Mouse (Mus musculus) kidney, embryonic 14.5 days (tissue): ENCODE measurements around the gene Kdm8. TPM values are rescaled to one million over a fixed set of nuclear protein-coding genes. Genes with fewer than 3 reads are reported as not detected.
A peak's percentile ranks its signal among the peaks of the same experiment; 100 is the strongest.

Source experiments
- ATAC-seq: fragments of 200-750 bp; cut with Nextera tagmentation; 2 replicates; pipeline ENCODE4 v1.8.0; 2017; ENCODE audit warnings: moderate number of reproducible peaks, mild to moderate bottlenecking, moderate TSS enrichment, moderate library complexity; ENCODE audit not compliant: low FRiP score, low TSS enrichment
- H3K27ac ChIP-seq: fragments of 300-500 bp; sonication (generic); 2 replicates; pipeline ENCODE4 v1.5.1; 2014; ENCODE audit warnings: low read depth, mild to moderate bottlenecking, low read length, moderate library complexity, mixed read lengths
- H3K27me3 ChIP-seq: fragments of 300-500 bp; sonication (generic); 2 replicates; pipeline ENCODE4 v1.6.1; 2014; ENCODE audit warnings: mild to moderate bottlenecking, low read length; ENCODE audit not compliant: control insufficient read depth, insufficient read depth
- H3K36me3 ChIP-seq: fragments of 300-500 bp; sonication (generic); 2 replicates; pipeline ENCODE4 v1.6.1; 2014; ENCODE audit warnings: low read length, mixed read lengths; ENCODE audit not compliant: control insufficient read depth, insufficient read depth
- H3K4me1 ChIP-seq: fragments of 300-500 bp; sonication (generic); 2 replicates; pipeline ENCODE4 v1.6.1; 2014; ENCODE audit warnings: low read length, mixed read lengths; ENCODE audit not compliant: control insufficient read depth, insufficient read depth
- H3K4me2 ChIP-seq: fragments of 300-500 bp; sonication (generic); replicated peaks from 2 replicates; pipeline ENCODE4 v1.6.1; 2014; ENCODE audit warnings: low read depth, mild to moderate bottlenecking, low read length
- H3K4me3 ChIP-seq: fragments of 300-500 bp; sonication (generic); 2 replicates; pipeline ENCODE4 v1.5.1; 2014; ENCODE audit warnings: mild to moderate bottlenecking, low read length
- H3K9ac ChIP-seq: fragments of 300-500 bp; sonication (generic); 2 replicates; pipeline ENCODE4 v1.6.1; 2014; ENCODE audit warnings: low read depth, mild to moderate bottlenecking, low read length, moderate library complexity
- H3K9me3 ChIP-seq: fragments of 300-500 bp; sonication (generic); 2 replicates; pipeline ENCODE4 v1.6.1; 2016; ENCODE audit warnings: low read length; ENCODE audit not compliant: control insufficient read depth
- WGBS: fragments of 180-500 bp; shearing (Covaris S2); extraction: QIAGEN DNeasy Blood & Tissue Kit; methylation state at CpG from one replicate; pipeline ENCODE4 v1.1.7; 2014; 5-methylcytosine and 5-hydroxymethylcytosine counted together
- polyA plus RNA-seq: library from polyadenylated mRNA; unstranded; fragments of >200 nt; fragmentation: Nextera tagmentation; extraction: Ambion mirVana; gene quantifications from 2 replicates; pipeline ENCODE4 v1.2.1, GENCODE M21; 2014

Gene Kdm8
- polyA plus RNA-seq, 1 experiment from 2014 or later, result 12.7 TPM

DNA sequence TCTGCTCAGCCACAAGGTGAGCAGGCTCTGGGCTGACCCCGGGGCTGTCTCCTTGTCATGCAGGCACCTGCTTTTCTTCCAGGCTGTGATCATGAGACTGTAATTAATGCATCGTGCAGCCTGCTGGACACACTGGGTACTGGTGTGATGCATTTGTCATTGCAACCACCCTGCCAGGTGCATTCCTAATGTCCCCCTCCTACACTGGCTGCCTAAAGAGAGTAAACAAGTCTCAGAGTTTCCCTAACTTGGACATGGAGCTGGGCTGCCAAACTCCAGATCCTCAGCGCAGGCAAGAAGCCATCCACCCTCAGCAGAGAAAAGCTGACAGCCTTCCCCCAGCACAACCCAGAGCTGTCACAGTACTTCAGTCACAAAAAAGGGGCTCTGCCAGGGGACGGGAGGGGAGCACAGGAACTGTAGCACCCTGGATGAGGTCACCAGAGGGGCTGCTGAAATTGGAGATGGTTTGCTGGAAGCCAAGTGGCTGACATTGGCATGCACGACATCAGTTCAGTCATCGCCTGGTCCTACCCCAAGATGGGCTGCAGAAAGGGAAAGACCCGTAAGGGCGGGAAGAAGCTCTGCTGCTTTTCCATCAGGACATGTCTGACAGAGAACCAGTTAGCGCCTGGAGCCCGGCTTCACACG is 31.2 kb downstream of the Kdm8 start:
- Histone ChIP-seq H3K4me3 (no peak overlapping the region), H3K4me2 (no peak overlapping the region), H3K9ac (no peak overlapping the region), H3K9me3 (no peaks in the 10 kb centered on the region), H3K27me3 (no peaks in the 10 kb centered on the region), H3K27ac (peak overlapping the region; percentile 44; the same call in 1 of the 2 replicates), H3K36me3 (peaks cover 20% of the 10 kb centered on the region; the same call in 1 of the 2 replicates), H3K4me1 (peaks cover 35% of the 10 kb centered on the region)
- WGBS, result 48% methylated on average over 11 of the region's 11 CpGs
- ATAC-seq, result peak; percentile 28; the same call in 1 of the 2 replicates

DNA sequence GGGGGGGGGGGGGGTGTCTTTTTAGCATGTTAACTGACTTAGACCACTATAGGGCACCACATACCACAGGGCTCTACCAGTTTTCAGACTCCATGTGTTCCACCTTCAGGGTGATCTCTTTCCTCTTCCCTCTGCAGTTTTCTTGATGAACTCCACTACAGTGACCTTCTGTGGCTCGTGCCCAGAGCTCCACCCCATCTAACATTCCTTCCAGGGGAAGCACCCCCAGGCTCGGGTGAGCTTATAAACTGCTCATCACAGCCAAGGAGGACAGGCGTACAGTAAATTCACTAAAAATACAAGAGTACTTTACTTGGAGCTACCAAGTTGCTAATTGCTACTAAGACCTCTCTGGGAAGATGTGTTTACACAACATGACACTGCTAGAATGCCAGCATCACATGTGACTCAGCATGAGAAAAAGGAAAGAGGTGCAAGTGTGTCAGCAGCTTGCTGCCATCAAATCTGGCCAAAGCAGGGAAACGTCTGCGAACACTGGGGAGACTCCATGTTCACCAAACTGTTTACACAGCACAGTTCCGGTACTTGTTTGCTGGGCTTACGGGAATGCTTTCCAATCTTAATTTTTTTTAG is 34.0 kb downstream of the Kdm8 start:
- Histone ChIP-seq H3K27ac (no peak overlapping the region), H3K27me3 (no peaks in the 10 kb centered on the region), H3K36me3 (peaks cover 24% of the 10 kb centered on the region; the same call in 1 of the 2 replicates), H3K9me3 (no peaks in the 10 kb centered on the region), H3K9ac (no peak overlapping the region), H3K4me2 (no peak overlapping the region), H3K4me3 (no peak overlapping the region), H3K4me1 (peaks cover 26% of the 10 kb centered on the region)
- ATAC-seq, result no peak
- WGBS, result 70% methylated on average over 7 of the region's 7 CpGs

DNA sequence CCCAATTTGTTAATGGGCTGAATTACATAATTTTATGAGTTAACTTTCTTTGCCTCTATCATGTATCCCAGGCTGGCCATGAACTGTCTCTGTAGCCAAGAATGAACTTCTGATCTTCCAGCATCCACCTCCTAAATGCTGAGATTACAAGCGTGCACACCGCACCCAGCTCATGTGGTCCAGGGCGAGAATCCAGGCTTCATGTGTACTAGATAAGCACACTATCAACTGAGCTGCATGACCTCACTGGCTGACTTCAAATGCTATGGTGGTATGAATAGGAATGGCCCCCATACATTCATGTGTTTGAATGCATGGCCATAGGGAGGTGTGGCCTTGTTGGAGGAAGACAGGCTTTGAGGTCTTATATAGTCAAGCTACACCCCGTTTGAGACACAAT is 36.0 kb downstream of the Kdm8 start:
- peaks cover 33% of the 10 kb centered on the region; the same call in 1 of the 2 replicates for H3K36me3 ChIP-seq
- 89% methylated on average over 4 of the region's 4 CpGs for WGBS

DNA sequence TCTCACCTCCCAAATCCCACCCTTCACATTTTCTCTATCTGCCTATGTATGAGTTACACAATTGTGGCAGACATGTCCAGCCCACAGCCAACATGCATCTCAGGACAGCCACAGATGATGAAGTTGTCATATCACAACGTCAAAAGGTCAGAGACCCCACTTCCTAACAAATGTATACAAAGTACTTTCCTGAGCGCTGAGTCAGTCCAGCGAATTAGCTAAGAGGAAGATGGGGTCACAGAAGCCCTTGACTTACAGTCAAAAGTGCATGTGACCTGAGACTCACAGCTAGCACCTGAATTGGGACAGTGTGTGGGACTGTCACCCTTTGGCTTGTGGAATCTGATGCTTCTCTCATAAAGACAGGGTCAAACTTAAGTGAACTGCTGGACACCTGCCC is 37.9 kb downstream of the Kdm8 start:
- peaks cover 40% of the 10 kb centered on the region for H3K36me3 ChIP-seq
- no peak overlapping the region for H3K4me3 ChIP-seq
- H3K27ac ChIP-seq, result no peak overlapping the region
- ATAC-seq, result no peak
- 77% methylated on average over 3 of the region's 3 CpGs for WGBS
- H3K4me2 ChIP-seq, result no peak overlapping the region
- H3K4me1 ChIP-seq, result 0 out of 2 replicates have a peak, but pooled peaks cover 3% of the 10 kb centered on the region
- H3K9me3 ChIP-seq, result no peaks in the 10 kb centered on the region
- H3K9ac ChIP-seq, result no peak overlapping the region
- H3K27me3 ChIP-seq, result no peaks in the 10 kb centered on the region

More for the DNA sequence above, 36.0 kb downstream of the Kdm8 start:
- Histone ChIP-seq H3K4me1 (peaks cover 19% of the 10 kb centered on the region), H3K9ac (no peak overlapping the region), H3K9me3 (no peaks in the 10 kb centered on the region), H3K4me3 (no peak overlapping the region), H3K27ac (no peak overlapping the region), H3K27me3 (no peaks in the 10 kb centered on the region), H3K4me2 (no peak overlapping the region)
- ATAC-seq, result no peak

DNA sequence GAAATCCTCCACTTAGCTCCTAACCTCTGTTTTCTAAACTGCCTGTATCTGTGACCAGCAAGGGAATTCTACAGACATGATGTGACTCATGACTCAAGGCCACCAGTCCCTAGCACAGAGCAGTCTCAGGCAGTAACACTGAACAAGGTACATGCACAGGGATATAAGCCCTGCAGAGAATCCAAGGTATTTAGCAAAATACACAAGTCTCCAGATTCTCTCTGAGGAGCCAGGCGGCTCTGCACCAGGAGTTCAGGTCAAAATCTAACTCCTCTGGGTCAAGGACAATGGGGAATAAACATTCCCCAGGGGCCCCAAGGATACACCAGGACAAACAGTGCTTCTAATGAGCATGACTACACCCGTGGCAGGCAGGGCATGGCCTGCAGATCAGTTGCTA is 38.4 kb downstream of the Kdm8 start:
- H3K36me3 ChIP-seq, result peaks cover 35% of the 10 kb centered on the region
- WGBS, result 65% methylated on average over 2 of the region's 2 CpGs
- no peak overlapping the region for H3K9ac ChIP-seq
- H3K4me3 ChIP-seq, result no peak overlapping the region
- H3K27ac ChIP-seq, result no peak overlapping the region
- no peak overlapping the region for H3K4me2 ChIP-seq
- ATAC-seq, result no peak
- H3K4me1 ChIP-seq, result 0 out of 2 replicates have a peak, but pooled peaks cover 3% of the 10 kb centered on the region
- no peaks in the 10 kb centered on the region for H3K27me3 ChIP-seq
- no peaks in the 10 kb centered on the region for H3K9me3 ChIP-seq

DNA sequence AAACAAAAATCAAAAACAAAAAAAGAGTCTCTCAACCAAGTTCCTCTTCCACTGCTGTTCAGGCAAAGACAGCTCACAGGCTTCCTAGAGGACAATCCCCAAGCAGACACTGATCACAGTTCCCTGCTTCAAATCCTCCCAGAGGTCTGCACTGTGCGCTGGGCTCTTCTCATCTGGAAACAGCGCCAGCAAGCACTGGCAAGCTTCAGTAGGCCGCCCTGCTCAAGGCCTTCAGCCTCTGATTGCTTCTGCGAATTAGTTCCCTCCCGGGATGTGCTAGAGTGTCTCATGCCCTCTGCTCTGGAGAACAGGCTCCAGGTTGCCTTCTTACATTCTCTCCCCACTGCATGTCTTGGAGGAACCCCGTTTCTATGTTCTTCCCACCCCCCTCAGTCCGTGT is 40.3 kb downstream of the Kdm8 start:
- no peak overlapping the region for H3K27ac ChIP-seq
- H3K9me3 ChIP-seq, result no peaks in the 10 kb centered on the region
- H3K9ac ChIP-seq, result no peak overlapping the region
- WGBS, result 85% methylated on average over 7 of the region's 7 CpGs
- H3K4me1 ChIP-seq, result no peaks in the 10 kb centered on the region
- peaks cover 35% of the 10 kb centered on the region for H3K36me3 ChIP-seq
- no peak overlapping the region for H3K4me3 ChIP-seq
- no peaks in the 10 kb centered on the region for H3K27me3 ChIP-seq
- ATAC-seq, result no peak
- H3K4me2 ChIP-seq, result no peak overlapping the region

DNA sequence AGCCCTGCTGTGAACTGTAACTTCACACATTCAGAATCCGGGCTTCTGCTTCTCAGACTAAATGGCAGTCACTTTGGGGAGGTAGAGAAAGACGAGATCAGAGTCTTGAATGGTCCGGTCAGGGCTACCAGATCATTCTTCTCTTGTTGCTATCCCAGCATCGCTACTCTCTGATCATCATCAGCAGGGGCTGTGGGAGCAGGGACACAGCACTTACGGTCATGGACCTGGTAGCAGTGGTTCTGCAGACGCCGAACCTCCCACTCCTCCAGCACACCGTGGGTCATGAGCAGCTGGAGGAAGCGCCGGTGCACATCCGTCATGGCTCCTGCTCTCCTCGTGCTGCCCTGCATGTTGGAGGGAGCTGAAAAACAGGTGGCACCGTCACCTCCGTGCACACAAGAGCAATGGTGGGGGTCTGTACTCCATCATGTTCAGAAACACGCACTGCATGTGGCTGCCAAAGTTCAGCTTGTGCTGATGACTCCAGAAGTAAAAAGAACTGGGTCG is 41.7 kb downstream of the Kdm8 start:
- Histone ChIP-seq H3K4me3 (no peak overlapping the region), H3K9ac (no peak overlapping the region), H3K27me3 (no peaks in the 10 kb centered on the region), H3K9me3 (no peaks in the 10 kb centered on the region), H3K36me3 (peaks cover 26% of the 10 kb centered on the region), H3K4me1 (0 out of 2 replicates have a peak, but pooled peaks cover 3% of the 10 kb centered on the region), H3K4me2 (no peak overlapping the region), H3K27ac (no peak overlapping the region)
- ATAC-seq, result no peak
- WGBS, result 78% methylated on average over 16 of the region's 16 CpGs

DNA sequence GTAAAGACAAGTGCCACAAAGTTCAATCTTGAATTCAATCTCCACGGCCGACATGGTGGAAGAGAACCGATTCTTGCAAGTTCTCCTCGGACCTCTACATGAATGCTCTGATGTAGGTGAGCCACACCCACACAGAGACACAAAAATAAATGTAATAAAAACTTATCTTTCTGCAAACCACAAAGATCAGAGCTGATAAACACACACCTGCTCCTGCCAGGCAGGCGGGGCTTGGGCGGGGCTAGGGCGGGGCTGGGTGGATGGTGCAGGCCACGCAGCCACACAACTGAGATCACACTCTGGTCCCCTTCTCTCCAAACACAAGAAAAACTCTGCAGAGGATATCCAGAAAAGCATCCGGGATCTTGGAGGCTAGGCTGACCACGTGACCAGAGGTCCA is 42.6 kb downstream of the Kdm8 start:
- Histone ChIP-seq H3K27ac (no peak overlapping the region), H3K4me2 (no peak overlapping the region), H3K27me3 (no peaks in the 10 kb centered on the region), H3K4me1 (0 out of 2 replicates have a peak, but pooled peaks cover 3% of the 10 kb centered on the region), H3K4me3 (no peak overlapping the region), H3K36me3 (peaks cover 20% of the 10 kb centered on the region), H3K9me3 (no peaks in the 10 kb centered on the region), H3K9ac (no peak overlapping the region)
- ATAC-seq, result no peak
- WGBS, result 94% methylated on average over 10 of the region's 10 CpGs

DNA sequence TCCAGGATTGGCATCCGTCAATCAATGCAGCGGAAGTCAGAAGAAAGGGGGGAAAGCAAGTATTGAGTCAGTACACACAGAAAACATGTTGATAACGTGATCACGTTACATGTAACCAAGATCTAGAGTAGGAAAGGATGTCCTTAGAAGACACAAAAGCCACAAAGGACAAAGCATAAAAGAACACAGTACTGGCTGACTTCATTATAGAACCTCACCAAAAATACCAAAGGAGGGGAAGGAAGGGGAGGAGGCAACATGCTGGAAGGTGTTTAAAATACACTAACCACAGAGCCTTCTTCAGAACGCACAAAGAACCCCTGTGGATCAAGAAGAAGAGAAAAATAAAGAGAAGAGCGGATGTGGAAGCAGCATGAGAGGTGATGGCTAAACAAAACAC is 44.2 kb downstream of the Kdm8 start:
- ATAC-seq, result no peak
- 93% methylated on average over 6 of the region's 6 CpGs for WGBS
- Histone ChIP-seq H3K4me1 (0 out of 2 replicates have a peak, but pooled peaks cover 3% of the 10 kb centered on the region), H3K4me2 (no peak overlapping the region), H3K9me3 (no peaks in the 10 kb centered on the region), H3K4me3 (no peak overlapping the region), H3K27me3 (no peaks in the 10 kb centered on the region), H3K36me3 (peaks cover 14% of the 10 kb centered on the region), H3K27ac (no peak overlapping the region), H3K9ac (no peak overlapping the region)
